Mouse (Mus musculus) heart, embryonic 14.5 days (tissue): Measurements from ENCODE around the gene Frmd3. TPM values are rescaled to one million over a fixed set of nuclear protein-coding genes. Genes with fewer than 3 reads are reported as not detected.
A peak's percentile ranks its signal among the peaks of the same experiment; 100 is the strongest.

Experiments used
- ATAC-seq: fragments of 200-750 bp; cut with Nextera tagmentation; 2 replicates; pipeline ENCODE4 v1.8.0; 2017; ENCODE audit warnings: low read depth, moderate TSS enrichment; ENCODE audit not compliant: insufficient number of reproducible peaks, insufficient read depth, low FRiP score
- H3K27ac ChIP-seq, 2 experiments: fragments of 200-500 bp in 1 of 2; fragments of 300-500 bp in 1 of 2; sonication (generic) in 1 of 2; replicated peaks in 1 of 2; 2 replicates each; pipeline ENCODE4 v1.5.1; 2012 to 2014; ENCODE audit warnings: low read depth in 2 of 2, low read length in 2 of 2, control low read depth in 1 of 2, mild to moderate bottlenecking in 1 of 2, mixed read lengths in 1 of 2; ENCODE audit not compliant: control insufficient read depth in 1 of 2, insufficient read depth in 1 of 2
- H3K27me3 ChIP-seq: fragments of 300-500 bp; sonication (generic); 2 replicates; pipeline ENCODE4 v1.6.1; 2014; ENCODE audit warnings: mild to moderate bottlenecking, low read length, control low read depth; ENCODE audit not compliant: control insufficient read depth, insufficient read depth
- H3K36me3 ChIP-seq: fragments of 300-500 bp; sonication (generic); 2 replicates; pipeline ENCODE4 v1.6.1; 2014; ENCODE audit warnings: mild to moderate bottlenecking, control low read depth, low read length, mixed read lengths; ENCODE audit not compliant: control insufficient read depth, insufficient read depth
- H3K4me1 ChIP-seq, 2 experiments: fragments of 200-500 bp in 1 of 2; fragments of 300-500 bp in 1 of 2; sonication (generic) in 1 of 2; 2 replicates each; pipeline ENCODE4 v1.6.1; 2012 to 2014; ENCODE audit warnings: low read length in 2 of 2, control low read depth in 1 of 2, mixed read lengths in 1 of 2; ENCODE audit not compliant: control insufficient read depth in 2 of 2, insufficient read depth in 2 of 2
- H3K4me2 ChIP-seq: fragments of 300-500 bp; sonication (generic); 2 replicates; pipeline ENCODE4 v1.6.1; 2014; ENCODE audit warnings: mild to moderate bottlenecking, low read length
- H3K4me3 ChIP-seq, 2 experiments: fragments of 200-500 bp in 1 of 2; fragments of 300-500 bp in 1 of 2; sonication (generic) in 1 of 2; 2 replicates each; pipeline ENCODE4 v1.5.1; 2012 to 2014; ENCODE audit warnings: low read length in 2 of 2, mild to moderate bottlenecking in 2 of 2, control low read depth in 1 of 2, low read depth in 1 of 2, moderate library complexity in 1 of 2; ENCODE audit not compliant: control insufficient read depth in 1 of 2, insufficient read depth in 1 of 2
- H3K9ac ChIP-seq: fragments of 300-500 bp; sonication (generic); 2 replicates; pipeline ENCODE4 v1.6.1; 2014; ENCODE audit warnings: mild to moderate bottlenecking, low read length
- H3K9me3 ChIP-seq: fragments of 300-500 bp; sonication (generic); 2 replicates; pipeline ENCODE4 v1.6.1; 2016; ENCODE audit warnings: low read length, control low read depth; ENCODE audit not compliant: control insufficient read depth
- WGBS: fragments of 180-500 bp; shearing (Covaris S2); extraction: QIAGEN DNeasy Blood & Tissue Kit; methylation state at CpG from one replicate; pipeline ENCODE4 v1.1.7; 2014; 5-methylcytosine and 5-hydroxymethylcytosine counted together
- polyA plus RNA-seq: library from polyadenylated mRNA; unstranded; fragments of >200 nt; fragmentation: Nextera tagmentation; extraction: Ambion mirVana; gene quantifications from 2 replicates; pipeline ENCODE4 v1.2.1, GENCODE M21; 2014

The Frmd3 gene
- 0.09 and 0.30 TPM in 2 replicates for polyA plus RNA-seq

GRCm38 (mm10) chr4:74013211-74014047, at the start of gene Frmd3:
Gene Frmd3 (plus strand): TSS chr4:74013442.
- Histone ChIP-seq H3K36me3 (no peaks in the 10 kb centered on the region), H3K4me2 (peak within 1 kb of the TSS; percentile 96), H3K27ac (no peak within 1 kb of the TSS), H3K4me1 (peaks cover 3 to 5% of the 10 kb centered on the region in 2 experiments; a peak in 3 of 4 replicates), H3K9ac (peak within 1 kb of the TSS; percentile 63), H3K9me3 (no peaks in the 10 kb centered on the region), H3K4me3 (peak within 1 kb of the TSS; percentile 42 to 54), H3K27me3 (peaks cover 17% of the 10 kb centered on the region)
- ATAC-seq, result peak; percentile 66
- WGBS, result 1% methylated on average over 56 of the region's 56 CpGs

DNA sequence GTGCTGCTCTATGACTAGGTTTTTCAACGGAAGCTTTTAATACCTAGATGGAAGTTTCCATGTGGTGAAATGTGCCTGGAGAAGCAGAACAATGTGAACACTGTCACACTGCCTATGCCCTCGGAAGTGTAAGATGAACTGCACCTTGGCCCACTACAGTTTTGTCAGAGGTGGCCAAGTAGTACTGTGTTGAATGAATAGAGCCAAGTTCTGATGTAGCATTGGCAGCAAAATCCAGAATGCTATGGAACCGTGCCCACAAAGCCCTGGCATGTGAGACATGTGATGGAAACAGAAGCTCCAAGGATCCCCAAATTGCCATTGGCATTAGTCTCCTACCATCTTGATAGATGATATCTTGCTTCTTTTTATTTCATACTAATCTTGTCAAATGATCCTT, 32.8 kb upstream of the Frmd3 start:
- Histone ChIP-seq H3K4me2 (no peak overlapping the region), H3K27me3 (no peaks in the 10 kb centered on the region), H3K27ac (no peak overlapping the region), H3K4me1 (no peaks in the 10 kb centered on the region), H3K36me3 (no peaks in the 10 kb centered on the region), H3K4me3 (no peak overlapping the region), H3K9me3 (no peaks in the 10 kb centered on the region), H3K9ac (no peak overlapping the region)
- 70% methylated on average over 3 of the region's 3 CpGs for WGBS
- no peak for ATAC-seq

DNA sequence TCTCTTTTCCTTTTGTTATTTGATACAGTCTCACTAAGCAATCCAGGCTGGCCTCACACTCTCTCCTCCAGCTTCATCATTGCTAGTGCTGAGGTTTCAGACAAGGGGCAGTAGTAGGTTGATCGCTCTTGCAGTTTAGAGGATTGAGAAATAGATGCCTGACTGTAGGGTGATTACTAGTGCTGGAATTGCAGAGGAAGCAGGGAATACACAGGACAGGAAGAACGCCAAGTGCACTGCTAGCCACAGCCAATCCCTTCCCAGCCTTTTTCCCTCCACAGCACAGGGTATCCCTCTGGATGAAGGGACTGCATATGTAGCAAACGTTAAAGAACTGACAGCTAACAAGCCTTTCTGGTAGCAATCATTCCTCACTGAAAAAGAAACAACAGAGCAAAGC, 965 bp upstream of the Frmd3 start:
- no peak for ATAC-seq
- Histone ChIP-seq H3K36me3 (no peaks in the 10 kb centered on the region), H3K9ac (no peak overlapping the region), H3K27me3 (peaks cover 17% of the 10 kb centered on the region), H3K4me1 (peaks cover 3 to 5% of the 10 kb centered on the region in 2 experiments; a peak in 3 of 4 replicates), H3K4me2 (no peak overlapping the region), H3K27ac (no peak overlapping the region), H3K4me3 (no peak overlapping the region), H3K9me3 (no peaks in the 10 kb centered on the region)
- WGBS, result 42% methylated on average over 3 of the region's 3 CpGs

DNA sequence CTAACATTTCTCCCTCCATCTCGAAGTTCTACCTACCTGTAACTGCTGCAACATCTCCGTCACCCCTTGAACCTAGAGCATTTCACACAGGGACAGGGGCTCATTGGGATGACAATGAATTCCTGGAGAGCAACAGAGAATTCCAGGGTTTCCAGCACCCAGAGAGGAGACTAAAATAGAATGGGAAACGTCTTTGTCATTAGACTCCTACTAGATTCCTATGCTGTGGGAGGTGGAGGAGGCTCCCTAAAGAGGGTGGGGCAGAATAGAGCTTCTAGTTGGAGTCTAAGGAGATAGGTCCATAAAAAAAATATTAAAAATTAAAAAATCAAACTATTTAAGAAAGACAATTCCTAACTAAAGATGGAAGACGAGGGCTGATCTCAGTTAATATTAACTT, 542 bp upstream of the Frmd3 start:
- peaks cover 17% of the 10 kb centered on the region for H3K27me3 ChIP-seq
- H3K4me2 ChIP-seq, result peak overlapping the region; percentile 96
- ATAC-seq, result no peak
- no peak overlapping the region for H3K27ac ChIP-seq
- H3K9me3 ChIP-seq, result no peaks in the 10 kb centered on the region
- WGBS, result 44% methylated on average over 4 of the region's 4 CpGs
- H3K4me1 ChIP-seq, result peaks cover 3 to 5% of the 10 kb centered on the region in 2 experiments; a peak in 3 of 4 replicates
- no peaks in the 10 kb centered on the region for H3K36me3 ChIP-seq
- H3K4me3 ChIP-seq, result peak overlapping the region in 1 of 2 experiments; percentile 42; a peak in 1 of 4 replicates
- H3K9ac ChIP-seq, result no peak overlapping the region

DNA sequence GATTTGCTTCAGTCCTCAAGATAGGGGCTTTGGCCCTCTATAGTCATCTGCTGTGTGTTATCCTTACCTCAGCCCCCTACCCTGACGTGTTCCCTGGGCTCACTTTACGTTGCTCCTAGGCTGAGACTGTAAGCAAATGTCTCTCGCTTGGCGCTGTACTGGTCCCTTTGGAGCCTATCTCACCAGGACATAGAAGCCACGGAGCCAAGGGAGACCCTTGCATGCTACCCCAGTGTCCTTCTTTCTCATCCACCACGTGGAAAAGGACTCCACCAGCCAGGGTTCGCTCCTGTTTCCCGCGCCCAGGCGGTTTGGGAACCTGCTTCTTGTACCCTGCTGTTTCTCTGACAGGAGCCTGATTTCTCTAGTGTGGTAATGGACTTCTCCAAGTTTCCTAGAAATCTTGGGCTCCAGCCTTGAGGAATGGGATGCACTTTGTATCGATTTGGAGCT, 832 bp downstream of the Frmd3 start:
- 0 out of 2 replicates have a peak, but pooled peaks have one; percentile 13 for ATAC-seq
- H3K4me3 ChIP-seq, result peak overlapping the region; percentile 42 to 54
- H3K27ac ChIP-seq, result no peak overlapping the region
- H3K4me1 ChIP-seq, result peaks cover 3 to 5% of the 10 kb centered on the region in 2 experiments; a peak in 3 of 4 replicates
- H3K36me3 ChIP-seq, result no peaks in the 10 kb centered on the region
- H3K9ac ChIP-seq, result peak overlapping the region; percentile 63; the same call in 1 of the 2 replicates
- 4% methylated on average over 11 of the region's 11 CpGs for WGBS
- H3K4me2 ChIP-seq, result peak overlapping the region; percentile 96
- peaks cover 17% of the 10 kb centered on the region for H3K27me3 ChIP-seq
- H3K9me3 ChIP-seq, result no peaks in the 10 kb centered on the region

DNA sequence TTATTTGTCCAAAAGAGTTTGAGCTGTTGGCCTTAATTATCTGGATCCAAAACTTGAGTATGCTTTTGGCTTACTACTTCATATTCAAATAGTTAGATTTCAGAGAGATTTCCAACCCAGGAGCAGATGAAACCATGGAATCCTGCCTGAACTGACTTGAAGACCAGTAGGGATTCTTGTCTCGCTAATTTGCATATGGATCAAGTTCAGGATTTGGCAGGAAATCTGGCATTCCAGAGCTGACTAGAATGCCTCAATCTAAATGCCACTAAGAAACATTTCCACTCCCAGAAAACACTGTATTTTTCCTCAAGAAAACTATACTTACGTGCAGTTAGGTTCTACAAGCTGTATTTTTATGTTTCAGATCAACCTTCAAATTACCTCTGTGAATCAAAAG, 6.8 kb downstream of the Frmd3 start:
- ATAC-seq, result no peak
- H3K4me2 ChIP-seq, result no peak overlapping the region
- H3K36me3 ChIP-seq, result no peaks in the 10 kb centered on the region
- no peak overlapping the region for H3K27ac ChIP-seq
- peaks cover 4% of the 10 kb centered on the region; the same call in 1 of the 2 replicates for H3K9me3 ChIP-seq
- peaks cover 2% of the 10 kb centered on the region; the same call in 1 of the 2 replicates for H3K27me3 ChIP-seq
- no peak overlapping the region for H3K9ac ChIP-seq
- no peaks in the 10 kb centered on the region for H3K4me1 ChIP-seq
- no peak overlapping the region for H3K4me3 ChIP-seq
- WGBS, result 65% methylated on average over 2 of the region's 2 CpGs

- ATAC-seq, result no peak
- no peak overlapping the region for H3K4me2 ChIP-seq
- H3K27me3 ChIP-seq, result no peaks in the 10 kb centered on the region
- H3K4me1 ChIP-seq, result no peaks in the 10 kb centered on the region
- no peak overlapping the region for H3K27ac ChIP-seq
- H3K9ac ChIP-seq, result no peak overlapping the region
- no peaks in the 10 kb centered on the region for H3K9me3 ChIP-seq
- H3K36me3 ChIP-seq, result no peaks in the 10 kb centered on the region
- H3K4me3 ChIP-seq, result no peak overlapping the region
Observed at GRCm38 (mm10) chr4:74043226-74043625, 30.0 kb downstream of the Frmd3 start.
